Mouse (Mus musculus) forebrain, embryonic 14.5 days (tissue): ENCODE measurements around the gene Rita1. TPM values are rescaled to one million over a fixed set of nuclear protein-coding genes. Genes with fewer than 3 reads are reported as not detected.
A peak's percentile ranks its signal among the peaks of the same experiment; 100 is the strongest.

Experiments used
- ATAC-seq: fragments of 200-750 bp; cut with Nextera tagmentation; 2 replicates; pipeline ENCODE4 v1.8.0; 2017; ENCODE audit warnings: mild to moderate bottlenecking, moderate library complexity
- DNase-seq: peaks from one replicate; pipeline ENCODE4 v3.0.0-alpha.2; 2015; ENCODE audit warnings: low spot score
- H3K27ac ChIP-seq: fragments of 300-500 bp; sonication (generic); 2 replicates; pipeline ENCODE4 v1.5.1; 2014; ENCODE audit warnings: low read depth, mild to moderate bottlenecking, control low read depth, low read length, moderate library complexity
- H3K27me3 ChIP-seq: fragments of 300-500 bp; sonication (generic); replicated peaks from 2 replicates; pipeline ENCODE4 v1.6.1; 2014; ENCODE audit warnings: low read length, control low read depth, mixed read lengths; ENCODE audit not compliant: control insufficient read depth, insufficient read depth
- H3K36me3 ChIP-seq: fragments of 300-500 bp; sonication (generic); 2 replicates; pipeline ENCODE4 v1.6.1; 2014; ENCODE audit warnings: low read length, control low read depth; ENCODE audit not compliant: control insufficient read depth, insufficient read depth
- H3K4me1 ChIP-seq: fragments of 300-500 bp; sonication (generic); 2 replicates; pipeline ENCODE4 v1.6.1; 2014; ENCODE audit warnings: antibody characterized with exemption, low read length, control low read depth; ENCODE audit not compliant: control insufficient read depth, insufficient read depth
- H3K4me2 ChIP-seq: fragments of 300-500 bp; sonication (generic); 2 replicates; pipeline ENCODE4 v1.6.1; 2014; ENCODE audit warnings: mild to moderate bottlenecking, control low read depth, low read length
- H3K4me3 ChIP-seq: fragments of 300-500 bp; sonication (generic); 2 replicates; pipeline ENCODE4 v1.5.1; 2014; ENCODE audit warnings: low read depth, low read length, control low read depth
- H3K9ac ChIP-seq: fragments of 300-500 bp; sonication (generic); 2 replicates; pipeline ENCODE4 v1.6.1; 2014; ENCODE audit warnings: mild to moderate bottlenecking, low read length, control low read depth, moderate library complexity
- H3K9me3 ChIP-seq: fragments of 300-500 bp; sonication (generic); replicated peaks from 2 replicates; pipeline ENCODE4 v1.6.1; 2016; ENCODE audit warnings: low read length, control low read depth, mixed read lengths; ENCODE audit not compliant: control insufficient read depth
- WGBS: fragments of 180-500 bp; shearing (Covaris S2); extraction: QIAGEN DNeasy Blood & Tissue Kit; methylation state at CpG from one replicate; pipeline ENCODE4 v1.1.7; 2014; 5-methylcytosine and 5-hydroxymethylcytosine counted together
- polyA plus RNA-seq: library from polyadenylated mRNA; unstranded; fragments of >200 nt; fragmentation: Nextera tagmentation; extraction: Ambion mirVana; gene quantifications from 2 replicates; pipeline ENCODE4 v1.2.1, GENCODE M21; 2014

Gene Rita1
- polyA plus RNA-seq, result 15.9 and 18.3 TPM in 2 replicates

GRCm38 (mm10) chr5:120612442-120612821 is at the start of gene Rita1, which contains the start of gene Ddx54:
Rita1 (minus strand) TSS chr5:120612589.
Ddx54 (plus strand) TSS chr5:120612739.
- 0 out of 2 replicates have a peak, but pooled peaks cover 3% of the 10 kb centered on the region for H3K9me3 ChIP-seq
- H3K9ac ChIP-seq, result peak within 1 kb of the TSS; percentile 70
- peaks cover 7% of the 10 kb centered on the region for H3K36me3 ChIP-seq
- peaks cover 14% of the 10 kb centered on the region for H3K4me1 ChIP-seq
- peak; percentile 86 for ATAC-seq
- H3K4me2 ChIP-seq, result peak within 1 kb of the TSS; percentile 88
- H3K4me3 ChIP-seq, result peak within 1 kb of the TSS; percentile 57
- DNase-seq, result peak; percentile 98
- WGBS, result under 1% methylated on average over 22 of the region's 22 CpGs
- H3K27ac ChIP-seq, result peak within 1 kb of the TSS; percentile 77; the same call in 1 of the 2 replicates
- H3K27me3 ChIP-seq, result no peaks in the 10 kb centered on the region

DNA sequence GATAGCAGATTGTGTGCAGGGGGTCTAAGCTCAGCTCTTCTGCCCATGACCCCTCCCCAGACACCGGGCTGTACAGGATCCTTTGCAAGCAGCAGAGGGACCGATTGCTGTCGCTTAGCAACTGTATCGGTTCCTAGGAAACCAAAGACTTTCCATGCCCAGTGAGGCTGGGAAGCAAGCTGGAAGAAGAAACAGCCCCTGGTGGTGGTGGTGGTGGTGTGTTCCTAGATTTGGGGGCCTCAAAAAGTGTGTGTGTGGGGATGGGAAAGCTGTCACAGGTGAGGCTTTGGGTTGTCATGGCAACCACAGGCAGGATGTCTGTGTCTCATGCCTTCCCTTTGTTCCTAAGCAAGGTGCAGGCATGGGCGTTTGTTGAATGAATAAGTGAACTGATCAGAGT is 48.4 kb upstream of the Rita1 start:
- H3K9me3 ChIP-seq, result no peaks in the 10 kb centered on the region
- no peaks in the 10 kb centered on the region for H3K27me3 ChIP-seq
- peak overlapping the region; percentile 35; the same call in 1 of the 2 replicates for H3K27ac ChIP-seq
- H3K4me1 ChIP-seq, result no peaks in the 10 kb centered on the region
- WGBS, result 30% methylated on average over 5 of the region's 5 CpGs
- no peak overlapping the region for H3K4me3 ChIP-seq
- H3K9ac ChIP-seq, result no peak overlapping the region; the same call in 1 of the 2 replicates
- no peaks in the 10 kb centered on the region for H3K36me3 ChIP-seq
- peak; percentile 46; the same call in 1 of the 2 replicates for ATAC-seq
- no peak overlapping the region for H3K4me2 ChIP-seq
- peak; percentile 77 for DNase-seq

DNA sequence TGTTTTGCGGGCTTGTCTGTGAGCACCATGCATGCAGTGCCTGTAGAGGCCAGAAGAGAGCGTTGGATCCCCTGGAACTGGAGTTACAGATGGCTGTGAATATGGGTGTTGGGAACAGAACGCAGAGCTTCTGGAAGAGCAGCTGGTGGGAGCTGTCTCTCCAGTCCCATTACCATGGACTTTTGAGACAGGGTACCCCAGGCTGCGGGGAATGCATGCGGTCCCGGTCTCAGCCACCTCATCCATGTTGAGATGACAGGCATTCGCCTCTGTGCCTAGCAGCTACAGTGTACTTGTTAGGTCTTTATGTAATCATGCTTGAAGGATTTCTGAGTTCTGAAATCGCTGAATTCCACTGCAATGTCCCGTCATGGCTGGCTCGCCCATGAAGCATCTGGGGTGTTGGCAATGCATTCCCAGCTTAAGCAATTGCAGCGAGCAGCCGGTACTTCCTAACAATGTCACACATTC is 43.9 kb upstream of the Rita1 start:
- 70% methylated on average over 12 of the region's 12 CpGs for WGBS
- no peak overlapping the region for H3K4me2 ChIP-seq
- no peak overlapping the region for H3K4me3 ChIP-seq
- no peaks in the 10 kb centered on the region for H3K9me3 ChIP-seq
- H3K9ac ChIP-seq, result no peak overlapping the region
- no peaks in the 10 kb centered on the region for H3K27me3 ChIP-seq
- no peaks in the 10 kb centered on the region for H3K36me3 ChIP-seq
- H3K4me1 ChIP-seq, result no peaks in the 10 kb centered on the region
- peak; percentile 75 for DNase-seq
- peak overlapping the region; percentile 33; the same call in 1 of the 2 replicates for H3K27ac ChIP-seq
- peak; percentile 63; the same call in 1 of the 2 replicates for ATAC-seq

DNA sequence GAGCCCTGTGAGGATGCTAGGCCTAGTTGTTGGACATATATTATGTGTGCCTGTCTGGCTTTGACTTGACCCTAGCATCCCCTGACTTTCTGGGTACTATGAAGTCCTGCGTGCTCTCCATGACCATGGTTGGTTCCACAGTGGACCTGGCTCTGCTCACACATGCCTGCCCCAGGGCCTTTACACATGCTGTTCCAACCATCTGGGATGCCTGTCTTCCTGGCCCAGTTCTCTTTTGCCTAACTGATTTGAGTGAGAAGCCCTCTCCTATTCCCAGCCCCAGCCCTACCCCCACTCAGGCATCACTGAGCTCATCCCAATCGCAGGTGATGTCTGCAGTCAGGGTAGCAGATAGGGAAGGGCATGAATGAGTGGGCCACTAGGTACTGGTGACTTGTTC is 41.5 kb upstream of the Rita1 start:
- DNase-seq (no peak), ATAC-seq (no peak)
- H3K4me2 ChIP-seq, result no peak overlapping the region
- H3K36me3 ChIP-seq, result no peaks in the 10 kb centered on the region
- H3K4me1 ChIP-seq, result peaks cover 4% of the 10 kb centered on the region; the same call in 1 of the 2 replicates
- peak overlapping the region; percentile 39; the same call in 1 of the 2 replicates for H3K27ac ChIP-seq
- H3K4me3 ChIP-seq, result no peak overlapping the region
- no peaks in the 10 kb centered on the region for H3K9me3 ChIP-seq
- H3K9ac ChIP-seq, result no peak overlapping the region
- peaks cover 13% of the 10 kb centered on the region for H3K27me3 ChIP-seq
- WGBS, result 89% methylated on average over 2 of the region's 2 CpGs

DNA sequence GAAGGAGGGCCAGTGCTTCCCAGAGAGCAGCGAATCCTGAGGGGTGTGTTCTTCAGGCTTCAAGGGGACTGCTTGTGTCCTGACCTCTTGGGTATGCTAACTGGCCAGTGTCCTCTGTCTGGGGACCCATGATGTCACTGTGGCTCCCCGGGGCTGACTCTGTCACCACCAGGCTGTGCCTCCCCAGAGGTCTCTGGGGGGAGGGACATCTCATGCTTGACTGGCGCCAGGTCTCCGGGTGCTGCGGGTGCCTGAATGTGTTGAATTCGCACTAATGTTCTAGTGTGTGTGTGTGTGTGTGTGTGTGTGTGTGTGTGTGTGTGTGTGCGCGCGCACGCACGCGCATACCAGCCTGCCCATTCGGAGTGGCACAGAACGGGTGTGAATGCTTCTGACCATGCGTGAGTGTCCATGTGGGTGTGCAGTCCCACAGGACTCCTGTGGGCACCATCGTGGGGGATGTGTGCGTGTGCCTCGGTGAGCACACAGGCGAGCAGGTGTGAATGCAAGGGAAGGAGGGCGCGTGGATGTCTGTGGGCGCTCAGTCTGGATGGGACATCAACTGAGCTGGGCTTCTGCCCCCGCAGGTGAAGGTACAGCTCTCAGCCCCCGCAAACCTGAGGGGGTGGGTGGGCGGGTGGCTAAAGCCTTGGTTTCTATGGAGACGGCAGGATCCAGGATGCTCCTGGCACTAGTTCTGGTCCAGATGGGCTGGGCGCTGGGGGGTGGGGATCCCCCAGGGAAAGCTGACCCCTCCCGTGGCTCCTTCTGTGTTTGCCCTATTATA is 40.7 kb upstream of the Rita1 start:
- no peak for ATAC-seq
- Histone ChIP-seq H3K4me2 (no peak overlapping the region), H3K4me1 (peaks cover 10% of the 10 kb centered on the region; the same call in 1 of the 2 replicates), H3K27ac (peak overlapping the region; percentile 39; the same call in 1 of the 2 replicates), H3K36me3 (no peaks in the 10 kb centered on the region), H3K9ac (no peak overlapping the region), H3K4me3 (no peak overlapping the region), H3K27me3 (peaks cover 15% of the 10 kb centered on the region), H3K9me3 (no peaks in the 10 kb centered on the region)
- no peak for DNase-seq
- WGBS, result 79% methylated on average over 28 of the region's 28 CpGs

DNA sequence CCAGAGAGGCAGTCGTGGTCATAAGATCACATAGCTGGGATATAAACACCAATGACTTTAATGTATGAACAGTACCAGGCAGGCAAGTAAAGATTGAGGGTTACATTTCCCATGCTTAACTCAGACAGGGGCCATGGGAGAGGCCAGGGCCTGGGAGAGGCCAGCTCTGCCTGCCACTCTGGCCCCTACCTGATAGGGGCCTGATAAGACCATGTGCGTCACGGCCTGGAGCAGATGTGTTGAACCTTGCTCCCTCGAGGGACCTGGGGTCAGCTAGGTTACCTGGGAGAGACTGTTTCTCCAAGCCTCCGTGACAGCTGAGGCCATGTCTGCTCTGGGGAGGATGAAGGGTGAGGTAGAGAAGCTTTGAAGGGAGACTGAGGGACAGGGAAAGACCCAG is 38.8 kb upstream of the Rita1 start:
- Histone ChIP-seq H3K9me3 (no peaks in the 10 kb centered on the region), H3K9ac (no peak overlapping the region), H3K27ac (no peak overlapping the region), H3K36me3 (no peaks in the 10 kb centered on the region), H3K4me3 (no peak overlapping the region), H3K4me2 (no peak overlapping the region), H3K4me1 (peaks cover 10% of the 10 kb centered on the region; the same call in 1 of the 2 replicates), H3K27me3 (peaks cover 19% of the 10 kb centered on the region)
- 90% methylated on average over 5 of the region's 5 CpGs for WGBS
- DNase-seq (no peak), ATAC-seq (no peak)

- peaks cover 10% of the 10 kb centered on the region; the same call in 1 of the 2 replicates for H3K4me1 ChIP-seq
- no peak overlapping the region for H3K9ac ChIP-seq
- WGBS, result 23% methylated on average over 13 of the region's 13 CpGs
- no peak overlapping the region for H3K4me2 ChIP-seq
- H3K4me3 ChIP-seq, result no peak overlapping the region
- ATAC-seq (no peak), DNase-seq (no peak)
- H3K36me3 ChIP-seq, result no peaks in the 10 kb centered on the region
- no peak overlapping the region for H3K27ac ChIP-seq
- H3K9me3 ChIP-seq, result no peaks in the 10 kb centered on the region
- peaks cover 19% of the 10 kb centered on the region for H3K27me3 ChIP-seq
Measured at GRCm38 (mm10) chr5:120649938-120650337, 37.5 kb upstream of the Rita1 start.

- no peak; the same call in 1 of the 2 replicates for ATAC-seq
Measured at GRCm38 (mm10) chr5:120649374-120649933, 37.1 kb upstream of the Rita1 start.

More at GRCm38 (mm10) chr5:120649374-120649933, 37.1 kb upstream of the Rita1 start:
- no peak overlapping the region for H3K27ac ChIP-seq
- H3K9ac ChIP-seq, result no peak overlapping the region
- H3K4me1 ChIP-seq, result peaks cover 10% of the 10 kb centered on the region; the same call in 1 of the 2 replicates
- H3K4me3 ChIP-seq, result peak overlapping the region; percentile 18; the same call in 1 of the 2 replicates
- no peaks in the 10 kb centered on the region for H3K36me3 ChIP-seq
- 2% methylated on average over 20 of the region's 21 CpGs for WGBS
- H3K27me3 ChIP-seq, result peaks cover 19% of the 10 kb centered on the region
- H3K9me3 ChIP-seq, result no peaks in the 10 kb centered on the region
- H3K4me2 ChIP-seq, result peak overlapping the region; percentile 42
- DNase-seq, result no peak
